Mouse (Mus musculus) kidney, postnatal 25 days (tissue): Measurements from ENCODE around the gene Oasl1.

ENCODE experiments used
- DNase-seq, 2 experiments: peaks; one replicate each; pipeline ENCODE4 v3.0.0; 2021; ENCODE audit warnings: mixed read lengths in 2 of 2

The Oasl1 gene

GRCm38 (mm10) chr5:114926753-114927152, 3.7 kb downstream of the Oasl1 start:
- DNase-seq = no peak

- no peak for DNase-seq
These were observed 8.6 kb downstream of the Oasl1 start for GRCm38 (mm10) chr5:114931626-114932025.

- peak; percentile 45 to 65 for DNase-seq
These were observed 10.2 kb downstream of the Oasl1 start for GRCm38 (mm10) chr5:114933206-114933605.

- no peak for DNase-seq
These were observed 12.8 kb downstream of the Oasl1 start for GRCm38 (mm10) chr5:114935838-114936237.

- DNase-seq = peak in 1 of 2 experiments; percentile 23
These were observed 18.1 kb downstream of the Oasl1 start for GRCm38 (mm10) chr5:114941138-114941537.

- DNase-seq = peak; percentile 86 to 92
These were observed 19.2 kb downstream of the Oasl1 start, which contains the start of gene 2210016L21Rik for GRCm38 (mm10) chr5:114942074-114942765. 2210016L21Rik (plus strand) TSS chr5:114942158.

- no peak for DNase-seq
These were observed 19.7 kb downstream of the Oasl1 start for GRCm38 (mm10) chr5:114942766-114943130.

GRCm38 (mm10) chr5:114945072-114945471, 22.0 kb downstream of the Oasl1 start:
- peak; percentile 69 to 71 for DNase-seq

GRCm38 (mm10) chr5:114948891-114949290, 25.9 kb downstream of the Oasl1 start:
- DNase-seq = peak; percentile 75 to 77

- no peak for DNase-seq
These were observed 26.3 kb downstream of the Oasl1 start for GRCm38 (mm10) chr5:114949316-114949715.

- DNase-seq = no peak
These were observed 26.8 kb downstream of the Oasl1 start for GRCm38 (mm10) chr5:114949812-114950211.

- no peak for DNase-seq
These were observed 27.6 kb downstream of the Oasl1 start for GRCm38 (mm10) chr5:114950669-114951068.

GRCm38 (mm10) chr5:114951279-114951880, 28.3 kb downstream of the Oasl1 start:
- no peak for DNase-seq

GRCm38 (mm10) chr5:114953326-114953725, 30.3 kb downstream of the Oasl1 start:
- DNase-seq = no peak

GRCm38 (mm10) chr5:114958069-114958468, 35.0 kb downstream of the Oasl1 start:
- DNase-seq = no peak

GRCm38 (mm10) chr5:114961590-114962360, 38.7 kb downstream of the Oasl1 start:
- DNase-seq = peak; percentile 44 to 81

- DNase-seq = peak; percentile 66 to 74
These were observed 41.4 kb downstream of the Oasl1 start for GRCm38 (mm10) chr5:114964315-114964966.

- peak; percentile 72 to 87 for DNase-seq
These were observed 42.2 kb downstream of the Oasl1 start for GRCm38 (mm10) chr5:114964967-114965898.

- peak; percentile 39 to 74 for DNase-seq
These were observed 44.7 kb downstream of the Oasl1 start for GRCm38 (mm10) chr5:114967523-114968268.

GRCm38 (mm10) chr5:114968651-114969050, 45.6 kb downstream of the Oasl1 start:
- DNase-seq = peak; percentile 62 to 89

- peak; percentile 86 to 95 for DNase-seq
These were observed 46.0 kb downstream of the Oasl1 start for GRCm38 (mm10) chr5:114969064-114969463.
